Mouse (Mus musculus) lung, postnatal 36 days (tissue): Measurements from ENCODE around the gene Xdh.

Experiments used
- DNase-seq: peaks from one replicate; pipeline ENCODE4 v3.0.0; 2022; ENCODE audit warnings: mixed read lengths

The Xdh gene

GRCm38 (mm10) chr17:73950062-73950735 lies at the start of gene Xdh:
Xdh (minus strand) TSS chr17:73950196.
- peak; percentile 94 for DNase-seq

- DNase-seq: no peak
Measured at GRCm38 (mm10) chr17:73995907-73996645, 46.1 kb upstream of the Xdh start.

GRCm38 (mm10) chr17:73991264-73991663 lies 41.3 kb upstream of the Xdh start:
- DNase-seq: no peak

- no peak for DNase-seq
Measured at GRCm38 (mm10) chr17:73986571-73986970, 36.6 kb upstream of the Xdh start.

- peak; percentile 62 for DNase-seq
Measured at GRCm38 (mm10) chr17:73985936-73986335, 35.9 kb upstream of the Xdh start.

GRCm38 (mm10) chr17:73984508-73984907 lies 34.5 kb upstream of the Xdh start:
- DNase-seq: no peak

GRCm38 (mm10) chr17:73982871-73983270 lies 32.9 kb upstream of the Xdh start:
- DNase-seq: no peak

- DNase-seq: no peak
Measured at GRCm38 (mm10) chr17:73976066-73976465, 26.1 kb upstream of the Xdh start.

GRCm38 (mm10) chr17:73972648-73973047 lies 22.7 kb upstream of the Xdh start:
- DNase-seq: no peak

- no peak for DNase-seq
Measured at GRCm38 (mm10) chr17:73971291-73971690, 21.3 kb upstream of the Xdh start.

- DNase-seq: peak; percentile 91
Measured at GRCm38 (mm10) chr17:73970361-73971027, 20.5 kb upstream of the Xdh start.

GRCm38 (mm10) chr17:73964856-73965255 lies 14.9 kb upstream of the Xdh start:
- peak; percentile 73 for DNase-seq

- peak; percentile 90 for DNase-seq
Measured at GRCm38 (mm10) chr17:73962628-73963043, 12.6 kb upstream of the Xdh start.

- no peak for DNase-seq
Measured at GRCm38 (mm10) chr17:73961801-73962403, 11.9 kb upstream of the Xdh start.

GRCm38 (mm10) chr17:73960745-73961144 lies 10.7 kb upstream of the Xdh start:
- DNase-seq: no peak

GRCm38 (mm10) chr17:73952103-73952521 lies 2.1 kb upstream of the Xdh start:
- DNase-seq: peak; percentile 70

GRCm38 (mm10) chr17:73950970-73951369 lies 974 bp upstream of the Xdh start:
- no peak for DNase-seq

- peak; percentile 67 for DNase-seq
Measured at GRCm38 (mm10) chr17:73949498-73949897, 498 bp downstream of the Xdh start.

- peak; percentile 37 for DNase-seq
Measured at GRCm38 (mm10) chr17:73948801-73949200, 1.2 kb downstream of the Xdh start.

GRCm38 (mm10) chr17:73948039-73948438 lies 2.0 kb downstream of the Xdh start:
- DNase-seq: peak; percentile 94

GRCm38 (mm10) chr17:73946856-73947255 lies 3.1 kb downstream of the Xdh start:
- DNase-seq: no peak

- DNase-seq: no peak
Measured at GRCm38 (mm10) chr17:73944661-73945060, 5.3 kb downstream of the Xdh start.

- DNase-seq: peak; percentile 55
Measured at GRCm38 (mm10) chr17:73942268-73942962, 7.6 kb downstream of the Xdh start.
